Mouse (Mus musculus): Measurements from ENCODE around the gene Camk1d. TPM values are rescaled to one million over a fixed set of nuclear protein-coding genes. Genes with fewer than 3 reads are reported as not detected.
"Not testable (repeated sequence)": the region's sequence is repeated elsewhere in the genome, so short reads cannot be mapped to it uniquely, and the experiment has no call there.

The Camk1d gene
- polyA plus RNA-seq, 1 experiment from 2014 or later, result 0.62 TPM

DNA sequence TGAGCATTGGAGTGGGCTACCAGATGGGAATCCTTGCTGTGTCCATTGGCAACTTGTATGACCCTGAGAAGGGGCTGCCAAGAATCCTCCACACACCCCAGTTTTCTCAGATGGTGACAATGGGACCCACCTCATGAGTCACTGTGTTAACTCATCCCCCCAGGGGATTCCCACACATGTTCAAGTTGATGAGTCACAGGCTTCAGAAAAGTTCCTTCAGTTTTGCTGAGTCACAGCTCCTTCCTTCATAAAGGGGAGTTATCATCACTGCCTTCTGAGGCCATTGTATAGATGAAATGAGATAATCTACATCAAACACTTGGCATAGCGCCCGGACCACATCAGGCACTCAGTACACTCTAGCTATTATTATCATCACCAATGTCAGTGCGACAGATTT is 99.4 kb downstream of the Camk1d start:
- 91% methylated on average over 3 of the region's 3 CpGs for WGBS
- Histone ChIP-seq H3K27me3 (ENCODE audit: poor library complexity, severe bottlenecking) (no peaks in the 10 kb centered on the region; the same call in 1 of the 2 replicates), H3K4me1 (peaks cover 28% of the 10 kb centered on the region), H3K4me3 (no peak overlapping the region), H3K9me3 (no peaks in the 10 kb centered on the region), H3K27ac (no peak overlapping the region), H3K36me3 (replicated peaks) (no peaks in the 10 kb centered on the region)
- DNase-seq (ENCODE audit: extremely low spot score, low spot score), result no peak

GRCm38 (mm10) chr2:5614308-5614705 is 100.0 kb downstream of the Camk1d start:
- Histone ChIP-seq H3K27me3 (ENCODE audit: poor library complexity, severe bottlenecking) (no peaks in the 10 kb centered on the region; the same call in 1 of the 2 replicates), H3K36me3 (replicated peaks) (no peaks in the 10 kb centered on the region), H3K4me3 (no peak overlapping the region), H3K27ac (peak overlapping the region; percentile 74), H3K4me1 (peaks cover 28% of the 10 kb centered on the region), H3K9me3 (no peaks in the 10 kb centered on the region)
- 12% methylated on average over 2 of the region's 2 CpGs for whole genome bisulfite sequencing
- no peak for DNase-seq (ENCODE audit: extremely low spot score, low spot score)

DNA sequence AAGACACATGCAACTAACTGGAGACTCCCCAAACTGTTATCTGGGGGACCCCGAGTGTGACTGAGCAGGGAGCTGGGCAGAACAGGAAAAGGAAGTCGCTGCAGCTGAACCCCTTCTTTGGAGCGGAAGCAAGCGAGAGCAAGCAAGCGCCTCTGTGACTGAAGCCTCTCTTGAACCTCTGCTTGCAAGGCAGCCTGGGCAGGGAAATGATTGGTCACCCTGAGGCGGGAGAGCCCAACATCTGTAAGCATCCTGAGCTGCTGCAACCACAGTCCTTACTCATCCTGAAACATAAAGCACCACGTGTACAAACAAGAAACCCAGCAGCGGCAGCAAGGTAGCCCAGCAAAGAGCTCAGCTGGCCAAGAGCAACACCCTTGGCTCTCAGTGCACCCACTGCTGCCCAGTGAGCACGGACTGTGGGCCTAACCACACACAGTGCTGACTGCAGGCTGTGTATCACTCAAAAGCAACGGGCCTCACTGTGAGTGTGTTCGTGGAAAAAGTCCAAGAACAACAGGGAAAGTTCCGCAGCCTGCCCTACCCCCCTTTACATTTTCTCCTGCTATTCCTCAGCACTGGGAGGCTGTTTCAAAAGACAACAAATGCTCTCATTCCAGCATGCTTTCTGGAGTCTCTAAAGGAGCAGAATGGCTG is 100.5 kb downstream of the Camk1d start:
- Histone ChIP-seq H3K27me3 (ENCODE audit: poor library complexity, severe bottlenecking) (no peaks in the 10 kb centered on the region; the same call in 1 of the 2 replicates), H3K4me3 (no peak overlapping the region), H3K4me1 (peaks cover 28% of the 10 kb centered on the region), H3K9me3 (no peaks in the 10 kb centered on the region), H3K36me3 (replicated peaks) (no peaks in the 10 kb centered on the region), H3K27ac (peak overlapping the region; percentile 74)
- DNase-seq (ENCODE audit: extremely low spot score, low spot score), result peak; percentile 26
- WGBS, result 26% methylated on average over 12 of the region's 12 CpGs

DNA sequence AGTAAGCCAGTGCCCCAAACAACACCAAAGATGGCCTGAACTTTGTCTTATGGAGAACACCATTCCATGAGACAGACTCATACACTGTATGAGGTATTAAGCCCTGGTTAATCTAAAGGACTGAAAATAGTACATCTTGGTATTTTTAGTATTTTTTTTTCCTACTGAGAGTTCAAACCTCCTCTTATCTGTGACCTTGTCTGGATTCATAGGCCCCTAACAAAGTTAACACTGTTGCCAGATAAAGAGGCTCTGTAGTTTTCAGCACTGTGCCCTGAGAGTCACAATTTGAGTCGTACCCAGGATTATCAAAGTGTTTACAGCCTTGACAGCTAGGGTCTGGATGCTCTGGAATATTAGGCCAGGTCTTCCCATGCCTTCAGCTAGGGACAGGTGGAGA is 102.7 kb downstream of the Camk1d start:
- H3K27me3 ChIP-seq (ENCODE audit: poor library complexity, severe bottlenecking), result no peaks in the 10 kb centered on the region; the same call in 1 of the 2 replicates
- no peaks in the 10 kb centered on the region for H3K9me3 ChIP-seq
- no peak overlapping the region for H3K27ac ChIP-seq
- H3K4me1 ChIP-seq, result peaks cover 28% of the 10 kb centered on the region
- no peak overlapping the region for H3K4me3 ChIP-seq
- 79% methylated on average over 1 of the region's 1 CpGs for WGBS
- no peaks in the 10 kb centered on the region for H3K36me3 ChIP-seq (replicated peaks)
- no peak for DNase-seq (ENCODE audit: extremely low spot score, low spot score)

GRCm38 (mm10) chr2:5610521-5610920 is 103.8 kb downstream of the Camk1d start:
- Histone ChIP-seq H3K9me3 (no peaks in the 10 kb centered on the region), H3K36me3 (replicated peaks) (no peaks in the 10 kb centered on the region), H3K4me1 (peaks cover 28% of the 10 kb centered on the region), H3K27me3 (ENCODE audit: poor library complexity, severe bottlenecking) (no peaks in the 10 kb centered on the region; the same call in 1 of the 2 replicates), H3K27ac (no peak overlapping the region), H3K4me3 (no peak overlapping the region)
- 89% methylated on average over 4 of the region's 4 CpGs for WGBS
- DNase-seq (ENCODE audit: extremely low spot score, low spot score), result no peak

- H3K9me3 ChIP-seq, result no peaks in the 10 kb centered on the region
- no peak overlapping the region for H3K4me3 ChIP-seq
- no peaks in the 10 kb centered on the region; the same call in 1 of the 2 replicates for H3K27me3 ChIP-seq (ENCODE audit: poor library complexity, severe bottlenecking)
- no peak for DNase-seq (ENCODE audit: extremely low spot score, low spot score)
- H3K27ac ChIP-seq, result no peak overlapping the region
- H3K36me3 ChIP-seq (replicated peaks), result no peaks in the 10 kb centered on the region
- peaks cover 10% of the 10 kb centered on the region for H3K4me1 ChIP-seq
- 89% methylated on average over 11 of the region's 11 CpGs for WGBS
Measured at GRCm38 (mm10) chr2:5607920-5608841, 106.1 kb downstream of the Camk1d start.

DNA sequence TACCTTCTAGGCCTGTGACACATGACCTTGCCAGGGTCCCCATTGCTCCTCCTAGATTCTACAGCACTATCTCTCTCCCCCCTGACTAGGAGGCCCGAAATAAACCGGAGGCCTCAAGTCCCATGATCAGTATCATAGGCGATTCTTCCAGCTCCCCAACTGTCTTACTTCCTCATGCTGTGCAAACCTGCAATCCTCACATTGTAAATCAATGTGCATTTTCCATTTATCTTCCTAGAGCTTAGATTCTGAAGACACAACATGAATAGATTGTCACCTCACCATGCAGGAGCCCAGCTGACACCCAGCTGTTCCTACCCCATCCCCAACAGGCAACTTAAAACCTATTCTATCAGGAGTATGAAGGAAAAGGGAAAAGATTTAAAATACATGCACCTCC is 108.5 kb downstream of the Camk1d start:
- no peaks in the 10 kb centered on the region for H3K36me3 ChIP-seq (replicated peaks)
- 97% methylated on average over 3 of the region's 3 CpGs for WGBS
- DNase-seq (ENCODE audit: extremely low spot score, low spot score), result no peak

GRCm38 (mm10) chr2:5602044-5602443 is 112.3 kb downstream of the Camk1d start:
- peaks cover 15% of the 10 kb centered on the region for H3K4me1 ChIP-seq
- 78% methylated on average over 1 of the region's 1 CpGs for WGBS

More for the DNA sequence above, 108.5 kb downstream of the Camk1d start:
- H3K9me3 ChIP-seq, result no peaks in the 10 kb centered on the region
- H3K4me3 ChIP-seq, result no peak overlapping the region
- H3K4me1 ChIP-seq, result peaks cover 11% of the 10 kb centered on the region
- H3K27me3 ChIP-seq (ENCODE audit: poor library complexity, severe bottlenecking), result no peaks in the 10 kb centered on the region
- H3K27ac ChIP-seq, result no peak overlapping the region

DNA sequence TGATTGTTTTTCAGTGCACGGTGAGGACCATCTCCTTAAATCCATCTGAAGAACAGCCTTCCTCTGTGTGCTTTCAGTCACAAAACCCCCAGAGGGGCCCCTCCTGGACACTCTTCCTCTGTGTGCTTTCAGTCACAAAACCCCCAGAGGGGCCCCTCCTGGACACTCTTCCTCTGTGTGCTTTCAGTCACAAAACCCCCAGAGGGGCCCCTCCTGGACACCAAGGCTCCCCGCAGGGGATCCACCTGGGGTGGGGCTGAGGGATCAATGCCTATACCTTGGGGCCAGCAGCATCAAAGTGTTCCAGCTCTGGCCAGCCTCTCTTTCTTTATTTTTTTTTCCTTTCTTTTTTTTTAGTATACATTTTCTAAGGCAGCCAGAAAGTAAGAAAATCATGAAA is 113.1 kb downstream of the Camk1d start:
- H3K36me3 ChIP-seq (replicated peaks); H3K4me3 ChIP-seq; DNase-seq (ENCODE audit: extremely low spot score, low spot score); H3K27me3 ChIP-seq (ENCODE audit: poor library complexity, severe bottlenecking); H3K9me3 ChIP-seq: not testable (repeated sequence)
- Histone ChIP-seq H3K27ac (peak overlapping the region; percentile 66), H3K4me1 (peaks cover 15% of the 10 kb centered on the region)
- 7% methylated on average over 2 of the region's 2 CpGs for WGBS

More at GRCm38 (mm10) chr2:5602044-5602443, 112.3 kb downstream of the Camk1d start:
- H3K4me3 ChIP-seq, result no peak overlapping the region
- H3K27me3 ChIP-seq (ENCODE audit: poor library complexity, severe bottlenecking), result no peaks in the 10 kb centered on the region
- no peaks in the 10 kb centered on the region for H3K36me3 ChIP-seq (replicated peaks)
- peak overlapping the region; percentile 66; the same call in 1 of the 2 replicates for H3K27ac ChIP-seq
- H3K9me3 ChIP-seq, result no peaks in the 10 kb centered on the region
- no peak for DNase-seq (ENCODE audit: extremely low spot score, low spot score)

DNA sequence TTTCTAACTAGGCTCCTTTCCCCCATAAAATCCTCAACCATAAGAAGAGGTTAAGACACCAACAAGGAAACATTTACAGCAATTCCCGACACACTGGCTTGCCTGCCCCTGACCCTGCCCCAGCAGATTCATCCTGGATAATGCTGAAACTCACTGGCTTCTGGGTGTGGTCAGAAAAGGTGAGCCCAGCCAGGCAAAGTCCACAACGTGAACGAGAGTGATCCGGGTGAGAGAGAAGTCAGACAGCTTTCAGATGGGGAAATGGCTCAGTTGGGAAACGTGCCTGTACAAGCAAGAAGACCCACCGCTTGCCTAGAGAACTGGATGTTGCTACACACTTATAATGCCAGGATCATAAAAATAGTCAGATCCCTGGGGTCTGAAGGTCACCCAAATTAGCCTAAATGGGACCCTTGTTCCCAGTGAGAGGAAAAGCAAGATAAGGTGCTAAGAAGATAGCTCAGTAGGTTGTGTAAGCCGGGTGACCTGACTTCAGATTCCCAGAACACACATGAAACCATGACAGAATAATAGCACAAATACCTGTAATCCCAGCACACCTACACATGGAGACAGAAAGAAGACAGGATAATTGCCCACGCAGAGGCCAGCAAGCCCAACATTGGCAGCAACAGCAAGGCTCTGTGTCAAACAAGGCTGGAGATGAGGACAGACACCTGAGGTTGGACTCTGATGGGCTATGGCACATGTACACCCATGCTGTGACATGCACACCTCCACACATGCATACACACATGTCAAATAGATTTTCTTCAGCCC is 113.9 kb downstream of the Camk1d start:
- no peaks in the 10 kb centered on the region for H3K9me3 ChIP-seq
- no peaks in the 10 kb centered on the region for H3K27me3 ChIP-seq (ENCODE audit: poor library complexity, severe bottlenecking)
- no peaks in the 10 kb centered on the region for H3K36me3 ChIP-seq (replicated peaks)
- H3K27ac ChIP-seq, result peak overlapping the region; percentile 20; the same call in 1 of the 2 replicates
- H3K4me1 ChIP-seq, result peaks cover 15% of the 10 kb centered on the region
- no peak for DNase-seq (ENCODE audit: extremely low spot score, low spot score)
- no peak overlapping the region for H3K4me3 ChIP-seq
- 82% methylated on average over 8 of the region's 8 CpGs for WGBS

GRCm38 (mm10) chr2:5599713-5600112 is 114.6 kb downstream of the Camk1d start:
- no peak overlapping the region for H3K27ac ChIP-seq
- H3K9me3 ChIP-seq, result no peaks in the 10 kb centered on the region
- no peaks in the 10 kb centered on the region for H3K36me3 ChIP-seq (replicated peaks)
- whole genome bisulfite sequencing, result 83% methylated on average over 4 of the region's 4 CpGs
- H3K27me3 ChIP-seq (ENCODE audit: poor library complexity, severe bottlenecking), result no peaks in the 10 kb centered on the region
- H3K4me1 ChIP-seq, result peaks cover 15% of the 10 kb centered on the region
- no peak overlapping the region for H3K4me3 ChIP-seq
- no peak for DNase-seq (ENCODE audit: extremely low spot score, low spot score)

GRCm38 (mm10) chr2:5598533-5598932 is 115.8 kb downstream of the Camk1d start:
- DNase-seq (ENCODE audit: extremely low spot score, low spot score), result no peak
- Histone ChIP-seq H3K27ac (no peak overlapping the region), H3K4me1 (peaks cover 15% of the 10 kb centered on the region), H3K36me3 (replicated peaks) (no peaks in the 10 kb centered on the region), H3K4me3 (no peak overlapping the region), H3K9me3 (no peaks in the 10 kb centered on the region), H3K27me3 (ENCODE audit: poor library complexity, severe bottlenecking) (no peaks in the 10 kb centered on the region)
- 96% methylated on average over 5 of the region's 5 CpGs for WGBS

Measured in forebrain, embryonic 10.5 days (tissue).